Mouse (Mus musculus) liver, embryonic 16.5 days (tissue): Measurements from ENCODE around the gene Esr2. TPM values are rescaled to one million over a fixed set of nuclear protein-coding genes. Genes with fewer than 3 reads are reported as not detected.
"Not testable (repeated sequence)": the region's sequence is repeated elsewhere in the genome, so short reads cannot be mapped to it uniquely, and the experiment has no call there.

Experiments
- ATAC-seq: fragments of 200-750 bp; cut with Nextera tagmentation; 2 replicates; pipeline ENCODE4 v1.8.0; 2017; ENCODE audit warnings: low read depth, mild to moderate bottlenecking, moderate number of reproducible peaks, moderate library complexity
- H3K27ac ChIP-seq: fragments of 300-500 bp; sonication (generic); 2 replicates; pipeline ENCODE4 v1.5.1; 2014; ENCODE audit warnings: mild to moderate bottlenecking, low read length
- H3K27me3 ChIP-seq: fragments of 300-500 bp; sonication (generic); 2 replicates; pipeline ENCODE4 v1.6.1; 2014; ENCODE audit warnings: low read depth, low read length, mixed read lengths; ENCODE audit not compliant: control insufficient read depth, insufficient read depth
- H3K36me3 ChIP-seq: fragments of 300-500 bp; sonication (generic); 2 replicates; pipeline ENCODE4 v1.6.1; 2014; ENCODE audit warnings: mild to moderate bottlenecking; ENCODE audit not compliant: control insufficient read depth, insufficient read depth
- H3K4me1 ChIP-seq: fragments of 300-500 bp; sonication (generic); 2 replicates; pipeline ENCODE4 v1.6.1; 2014; ENCODE audit warnings: low read depth, low read length, mixed read lengths; ENCODE audit not compliant: control insufficient read depth
- H3K4me2 ChIP-seq: fragments of 300-500 bp; sonication (generic); 2 replicates; pipeline ENCODE4 v1.6.1; 2014; ENCODE audit warnings: low read depth, low read length, mixed read lengths
- H3K4me3 ChIP-seq: fragments of 300-500 bp; sonication (generic); 2 replicates; pipeline ENCODE4 v1.5.1; 2014; ENCODE audit warnings: low read depth, mild to moderate bottlenecking, low read length
- H3K9ac ChIP-seq: fragments of 300-500 bp; sonication (generic); 2 replicates; pipeline ENCODE4 v1.6.1; 2014; ENCODE audit warnings: low read depth, low read length
- H3K9me3 ChIP-seq: fragments of 300-500 bp; sonication (generic); replicated peaks from 2 replicates; pipeline ENCODE4 v1.6.1; 2016; ENCODE audit warnings: low read length; ENCODE audit not compliant: control insufficient read depth
- WGBS: fragments of 180-500 bp; shearing (Covaris S2); extraction: QIAGEN DNeasy Blood & Tissue Kit; methylation state at CpG from one replicate; pipeline ENCODE4 v1.1.7; 2014; ENCODE audit not compliant: insufficient replicate concordance; 5-methylcytosine and 5-hydroxymethylcytosine counted together
- polyA plus RNA-seq: library from polyadenylated mRNA; unstranded; fragments of >200 nt; fragmentation: Nextera tagmentation; extraction: Ambion mirVana; gene quantifications from 2 replicates; pipeline ENCODE4 v1.2.1, GENCODE M21; 2015

Esr2 gene
- polyA plus RNA-seq = not detected in 2 replicates

DNA sequence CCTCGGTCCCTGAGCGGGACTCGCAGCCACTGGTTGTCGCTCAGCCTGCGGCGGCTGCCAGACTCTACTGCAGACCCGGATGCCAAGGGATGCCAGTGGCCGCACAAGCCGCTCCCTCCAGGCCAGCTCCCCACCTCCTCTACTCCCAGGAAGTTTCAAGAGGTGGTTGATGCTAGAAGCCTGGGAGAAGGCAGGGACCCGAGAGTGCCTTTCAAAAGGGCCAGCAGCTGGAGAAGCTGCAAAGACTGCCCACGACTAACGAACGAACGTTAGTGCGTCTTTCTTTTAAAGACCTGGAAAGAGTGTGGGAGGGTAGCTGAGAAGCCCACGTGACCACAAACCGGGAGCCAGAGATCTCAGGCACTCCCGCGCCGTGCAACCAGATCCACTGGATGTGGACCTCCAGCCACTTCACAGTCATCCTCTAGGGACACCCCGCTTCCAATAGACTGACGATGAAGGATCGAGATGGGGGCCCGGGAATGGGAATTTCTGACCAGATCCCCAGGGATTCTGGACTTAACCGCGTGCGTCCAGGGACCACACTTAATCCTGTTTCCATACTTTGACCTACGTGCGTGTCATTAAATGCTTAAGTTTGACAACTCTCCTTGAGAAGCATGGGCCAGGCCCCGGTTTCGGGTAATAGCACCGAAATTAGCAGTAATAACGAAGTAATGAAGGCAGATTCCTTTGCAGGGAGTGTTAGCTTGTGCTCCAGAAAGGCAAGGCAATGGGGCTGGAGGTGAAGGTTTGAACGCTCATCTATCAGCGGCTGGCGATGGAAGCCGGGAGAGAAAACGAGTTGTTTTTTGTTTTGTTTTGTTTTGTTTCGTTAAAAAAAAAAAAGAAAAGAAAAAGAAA lies at the start of gene Esr2:
TSS of gene Esr2 (minus strand) at position 260 of the 864 bp plus-strand sequence.
- peak within 1 kb of the TSS; percentile 15 for H3K4me3 ChIP-seq
- no peak for ATAC-seq
- under 1% methylated on average over 39 of the region's 39 CpGs for WGBS

DNA sequence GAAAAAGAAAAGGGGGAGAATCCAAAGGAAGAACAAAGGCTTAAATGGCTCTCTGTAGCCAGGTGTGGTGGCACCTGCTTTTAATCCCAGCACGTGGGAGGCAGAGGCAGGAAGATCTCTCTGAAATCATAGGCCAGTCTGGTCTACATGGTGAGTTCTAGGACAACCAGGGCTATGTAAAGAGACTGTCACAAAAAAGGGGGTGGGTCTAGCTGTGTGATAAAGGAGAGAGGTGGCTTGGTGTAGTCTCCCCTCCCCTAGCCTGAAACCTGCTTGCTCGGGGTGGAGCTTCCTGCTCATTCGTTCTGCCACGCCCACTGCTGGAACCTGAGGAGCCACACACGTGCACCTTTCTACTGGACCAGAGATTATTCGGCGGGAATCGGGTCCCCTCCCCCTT lies 45.0 kb upstream of the Esr2 start:
- not testable (repeated sequence) for ATAC-seq, H3K9ac ChIP-seq
- 39% methylated on average over 2 of the region's 8 CpGs for WGBS

More for the DNA sequence above, at the start of gene Esr2:
- H3K27ac ChIP-seq = no peak within 1 kb of the TSS
- peaks cover 19% of the 10 kb centered on the region for H3K27me3 ChIP-seq
- H3K4me1 ChIP-seq = no peaks in the 10 kb centered on the region
- peak within 1 kb of the TSS; percentile 54 for H3K4me2 ChIP-seq
- H3K9me3 ChIP-seq = no peaks in the 10 kb centered on the region
- no peaks in the 10 kb centered on the region for H3K36me3 ChIP-seq
- H3K9ac ChIP-seq = no peak within 1 kb of the TSS

DNA sequence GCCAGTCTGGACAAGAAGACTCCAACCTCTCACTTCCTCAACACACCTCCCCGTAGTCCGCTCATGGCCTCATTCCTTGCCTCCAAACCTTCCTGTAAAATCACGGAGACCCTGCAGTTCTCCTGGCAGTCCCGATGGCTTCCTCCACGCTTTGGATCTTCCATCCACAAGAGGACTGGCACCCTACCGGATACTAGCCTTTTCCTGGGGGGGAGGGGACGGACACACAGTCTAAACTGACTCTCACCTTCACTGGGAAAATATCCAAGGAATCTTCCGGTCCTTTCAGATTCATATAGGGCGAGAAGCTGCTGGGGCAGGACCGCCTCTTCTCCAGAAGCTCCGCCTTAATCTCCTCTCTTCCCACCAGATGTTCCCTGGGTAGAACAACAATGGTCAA lies 39.7 kb upstream of the Esr2 start:
- no peak overlapping the region for H3K27ac ChIP-seq
- H3K9me3 ChIP-seq = no peaks in the 10 kb centered on the region
- no peak overlapping the region for H3K9ac ChIP-seq
- no peak for ATAC-seq
- H3K4me2 ChIP-seq = no peak overlapping the region
- no peak overlapping the region for H3K4me3 ChIP-seq
- H3K36me3 ChIP-seq = no peaks in the 10 kb centered on the region
- 57% methylated on average over 11 of the region's 11 CpGs for WGBS
- H3K4me1 ChIP-seq = no peaks in the 10 kb centered on the region
- no peaks in the 10 kb centered on the region for H3K27me3 ChIP-seq

More for the DNA sequence above, 45.0 kb upstream of the Esr2 start:
- H3K27ac ChIP-seq, H3K9me3 ChIP-seq, H3K36me3 ChIP-seq, H3K27me3 ChIP-seq, H3K4me3 ChIP-seq, H3K4me2 ChIP-seq, H3K4me1 ChIP-seq: not testable (repeated sequence)

DNA sequence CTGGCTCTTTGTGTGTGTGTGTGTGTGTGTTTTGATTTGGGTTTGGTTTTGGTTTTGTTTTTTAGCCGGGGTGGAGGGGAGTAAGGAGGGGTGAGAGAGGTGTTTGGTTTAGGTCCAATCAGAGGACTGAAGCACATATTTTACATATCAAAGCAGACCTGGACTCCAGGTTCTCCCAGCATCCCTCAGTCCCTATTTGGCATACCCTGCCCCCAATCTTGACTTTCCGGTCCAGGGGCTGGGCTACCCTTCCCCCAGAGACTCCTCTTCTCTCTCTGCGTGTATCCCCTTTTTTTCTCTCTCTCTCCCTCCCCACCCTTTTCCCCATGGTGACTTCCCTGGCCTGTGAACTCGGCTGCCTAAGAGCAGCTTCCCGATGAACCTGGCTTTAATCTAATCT lies 38.1 kb upstream of the Esr2 start:
- Histone ChIP-seq H3K27ac (no peak overlapping the region), H3K27me3 (no peaks in the 10 kb centered on the region), H3K9me3 (no peaks in the 10 kb centered on the region), H3K4me1 (no peaks in the 10 kb centered on the region), H3K4me3 (no peak overlapping the region), H3K4me2 (no peak overlapping the region), H3K36me3 (no peaks in the 10 kb centered on the region), H3K9ac (no peak overlapping the region)
- WGBS = 31% methylated on average over 5 of the region's 5 CpGs
- ATAC-seq = no peak

DNA sequence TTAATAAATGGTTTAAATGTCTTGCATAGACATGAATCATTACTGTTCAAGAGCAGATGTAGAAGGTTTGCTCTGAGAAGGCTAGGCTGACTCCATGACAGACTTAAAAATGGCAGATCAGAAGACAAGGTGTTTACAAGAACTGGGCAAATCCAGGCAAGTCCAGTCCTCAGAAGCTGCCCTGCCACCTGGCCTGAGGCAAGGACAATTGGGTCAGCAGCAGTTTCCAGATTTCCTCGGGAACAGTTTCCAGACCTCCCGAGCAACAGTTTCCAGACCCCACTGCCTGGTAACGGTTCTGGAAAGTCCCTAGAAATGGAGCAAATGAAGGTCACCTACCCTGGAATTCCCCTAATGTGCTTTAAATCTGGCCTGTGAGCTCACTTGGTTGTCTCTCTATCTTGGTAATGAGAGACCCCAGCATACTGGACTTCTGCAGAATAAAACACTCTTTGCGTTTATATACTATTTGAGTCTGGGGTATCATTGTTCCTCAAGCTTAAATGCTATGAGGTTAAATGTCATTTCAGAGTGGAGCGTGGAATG lies 32.4 kb upstream of the Esr2 start:
- H3K27ac ChIP-seq = no peak overlapping the region
- WGBS = 61% methylated on average over 5 of the region's 5 CpGs
- no peak for ATAC-seq
- no peaks in the 10 kb centered on the region for H3K36me3 ChIP-seq
- no peaks in the 10 kb centered on the region for H3K9me3 ChIP-seq
- H3K9ac ChIP-seq = no peak overlapping the region
- H3K4me1 ChIP-seq = no peaks in the 10 kb centered on the region
- no peak overlapping the region for H3K4me2 ChIP-seq
- no peaks in the 10 kb centered on the region for H3K27me3 ChIP-seq
- no peak overlapping the region for H3K4me3 ChIP-seq

DNA sequence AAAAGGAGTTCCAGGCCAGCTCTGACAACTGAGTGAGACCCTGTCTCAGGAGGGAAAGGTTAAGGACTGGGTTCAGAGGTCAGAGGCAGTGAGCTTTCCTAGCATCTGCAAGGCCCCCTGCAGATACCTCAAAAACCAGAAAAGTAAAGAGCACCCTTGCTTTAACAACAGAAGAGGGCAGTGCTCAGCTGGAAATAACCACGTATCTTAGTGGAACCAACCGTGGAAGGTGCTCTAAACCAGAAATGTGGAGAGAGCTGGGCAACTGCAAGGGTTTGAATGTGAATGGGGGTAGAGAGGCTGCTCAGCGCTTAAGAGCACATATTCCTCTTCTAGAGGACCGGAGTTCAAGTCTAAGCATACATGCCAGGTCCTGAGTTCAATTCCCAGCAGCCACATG lies 23.3 kb upstream of the Esr2 start:
- H3K27ac ChIP-seq = no peak overlapping the region
- no peaks in the 10 kb centered on the region for H3K27me3 ChIP-seq
- no peak overlapping the region for H3K9ac ChIP-seq
- no peak overlapping the region for H3K4me2 ChIP-seq
- no peak for ATAC-seq
- WGBS = 57% methylated on average over 4 of the region's 4 CpGs
- no peaks in the 10 kb centered on the region for H3K36me3 ChIP-seq
- H3K9me3 ChIP-seq = no peaks in the 10 kb centered on the region
- H3K4me1 ChIP-seq = peaks cover 12% of the 10 kb centered on the region
- no peak overlapping the region for H3K4me3 ChIP-seq

DNA sequence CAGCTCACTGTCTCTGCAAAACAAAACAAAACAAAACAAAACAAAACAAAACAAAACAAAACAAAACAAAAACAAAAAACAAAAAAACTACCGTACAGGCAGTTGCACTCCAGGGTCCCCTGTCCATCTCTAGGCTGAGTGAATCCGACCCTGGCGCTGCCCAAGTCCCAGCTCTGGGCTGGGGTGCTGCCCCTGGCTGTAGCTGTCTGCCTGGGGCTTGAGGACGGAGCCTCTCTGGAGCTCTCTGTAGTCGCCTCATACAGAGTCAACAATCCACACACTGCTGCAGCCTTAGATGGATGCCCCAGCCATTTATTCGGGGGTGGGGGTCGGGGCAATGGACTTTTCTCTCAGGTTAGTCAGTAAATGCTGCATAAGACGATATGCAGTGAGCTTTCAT lies 20.0 kb upstream of the Esr2 start:
- H3K4me3 ChIP-seq = no peak overlapping the region
- H3K9me3 ChIP-seq = no peaks in the 10 kb centered on the region
- H3K4me2 ChIP-seq = no peak overlapping the region
- ATAC-seq = no peak
- peaks cover 12% of the 10 kb centered on the region for H3K4me1 ChIP-seq
- WGBS = 36% methylated on average over 8 of the region's 8 CpGs
- no peak overlapping the region for H3K9ac ChIP-seq
- no peaks in the 10 kb centered on the region for H3K27me3 ChIP-seq
- no peaks in the 10 kb centered on the region for H3K36me3 ChIP-seq
- H3K27ac ChIP-seq = no peak overlapping the region

DNA sequence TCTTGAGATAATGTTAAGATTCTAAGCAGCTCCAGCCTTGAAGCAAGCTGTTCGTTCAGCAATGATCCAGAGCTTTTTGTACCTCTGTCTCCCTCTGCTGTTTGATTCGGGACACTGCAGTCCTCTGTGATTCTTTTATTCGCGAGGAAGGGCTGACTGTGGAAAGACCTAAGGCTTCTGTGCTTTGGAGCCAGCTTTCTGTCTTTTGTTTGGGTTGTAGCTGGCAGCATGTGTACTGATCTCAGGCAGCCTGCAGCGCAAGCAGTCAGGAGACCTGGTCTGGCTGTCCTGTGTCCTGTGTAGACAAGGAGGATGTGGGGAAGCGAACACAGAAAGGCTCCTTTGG lies 19.6 kb upstream of the Esr2 start:
- ATAC-seq = peak; percentile 37; the same call in 1 of the 2 replicates
- Histone ChIP-seq H3K27ac (no peak overlapping the region), H3K4me3 (no peak overlapping the region; the same call in 1 of the 2 replicates), H3K4me2 (peak overlapping the region; percentile 75), H3K9ac (no peak overlapping the region), H3K9me3 (no peaks in the 10 kb centered on the region), H3K36me3 (no peaks in the 10 kb centered on the region), H3K27me3 (no peaks in the 10 kb centered on the region), H3K4me1 (peaks cover 12% of the 10 kb centered on the region)
- 12% methylated on average over 6 of the region's 6 CpGs for WGBS
